Mouse (Mus musculus): Measurements from ENCODE around the gene Lima1. TPM values are rescaled to one million over a fixed set of nuclear protein-coding genes. Genes with fewer than 3 reads are reported as not detected.
"Not testable (repeated sequence)": the region's sequence is repeated elsewhere in the genome, so short reads cannot be mapped to it uniquely, and the experiment has no call there.

Lima1 gene
- total RNA-seq, 4 experiments from 2014 or later: 8.6 to 12.5 (median 10.2) TPM

DNA sequence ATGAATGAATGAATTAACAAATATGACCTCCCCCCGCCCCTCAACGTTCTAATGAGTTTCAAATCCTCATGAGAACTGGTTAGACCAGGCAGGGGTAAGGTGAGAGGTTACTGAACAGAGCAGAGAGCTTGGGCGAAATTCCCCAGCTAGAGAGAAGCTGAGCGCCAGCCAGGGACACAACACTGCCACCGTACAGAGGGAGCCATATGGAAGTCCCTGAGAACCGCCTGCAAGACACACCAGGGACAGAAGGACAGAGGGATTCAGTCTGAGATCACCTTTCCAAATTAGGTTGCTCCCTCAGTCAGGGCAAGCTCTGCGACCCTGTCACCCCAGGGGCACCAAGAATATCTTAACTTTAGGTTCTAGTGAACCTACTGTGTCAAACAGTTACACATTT lies 37.7 kb downstream of the Lima1 start:
- DNase-seq (ENCODE audit: low spot score in 2 of 2): no peak

DNA sequence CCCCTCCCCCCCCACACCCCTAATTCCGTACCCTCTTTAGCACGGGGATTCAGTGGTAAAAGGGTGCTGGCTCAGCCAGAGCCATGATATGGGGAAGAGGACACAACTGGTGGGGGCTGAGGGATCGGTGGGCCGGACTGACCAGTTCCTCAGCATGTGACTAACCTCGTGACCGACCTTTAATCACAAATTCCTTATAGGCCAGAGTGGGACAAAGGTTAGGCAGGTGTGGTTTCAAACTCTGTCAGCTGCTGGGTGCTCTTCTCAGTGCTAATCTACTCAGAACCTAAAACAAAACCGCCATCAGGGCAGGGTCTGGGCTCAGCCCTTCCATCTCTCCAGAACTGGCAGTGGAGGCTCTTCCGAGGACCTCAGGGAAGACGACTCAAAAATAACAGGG lies 40.1 kb downstream of the Lima1 start:
- DNase-seq (ENCODE audit: low spot score in 2 of 2): no peak

DNA sequence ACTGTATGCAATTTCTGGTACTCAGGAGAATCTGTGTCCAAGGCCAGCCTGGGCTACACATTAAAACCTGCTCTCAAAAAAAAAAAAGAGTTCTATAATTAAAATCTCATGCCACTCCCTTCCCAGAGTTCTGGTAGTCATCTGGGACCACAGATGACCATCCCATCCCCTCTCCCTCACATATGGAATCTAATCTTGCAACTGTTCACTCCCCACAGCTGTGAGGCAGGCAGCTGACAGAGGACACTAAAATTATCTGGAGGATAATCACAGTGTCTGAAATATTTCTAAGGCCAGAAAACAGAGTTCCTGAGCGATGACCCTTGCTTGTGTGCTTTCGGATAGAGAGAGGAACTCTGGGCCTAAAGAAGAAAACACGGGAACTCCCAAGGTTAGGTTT lies 40.6 kb downstream of the Lima1 start:
- no peak for DNase-seq (ENCODE audit: low spot score in 2 of 2)

DNA sequence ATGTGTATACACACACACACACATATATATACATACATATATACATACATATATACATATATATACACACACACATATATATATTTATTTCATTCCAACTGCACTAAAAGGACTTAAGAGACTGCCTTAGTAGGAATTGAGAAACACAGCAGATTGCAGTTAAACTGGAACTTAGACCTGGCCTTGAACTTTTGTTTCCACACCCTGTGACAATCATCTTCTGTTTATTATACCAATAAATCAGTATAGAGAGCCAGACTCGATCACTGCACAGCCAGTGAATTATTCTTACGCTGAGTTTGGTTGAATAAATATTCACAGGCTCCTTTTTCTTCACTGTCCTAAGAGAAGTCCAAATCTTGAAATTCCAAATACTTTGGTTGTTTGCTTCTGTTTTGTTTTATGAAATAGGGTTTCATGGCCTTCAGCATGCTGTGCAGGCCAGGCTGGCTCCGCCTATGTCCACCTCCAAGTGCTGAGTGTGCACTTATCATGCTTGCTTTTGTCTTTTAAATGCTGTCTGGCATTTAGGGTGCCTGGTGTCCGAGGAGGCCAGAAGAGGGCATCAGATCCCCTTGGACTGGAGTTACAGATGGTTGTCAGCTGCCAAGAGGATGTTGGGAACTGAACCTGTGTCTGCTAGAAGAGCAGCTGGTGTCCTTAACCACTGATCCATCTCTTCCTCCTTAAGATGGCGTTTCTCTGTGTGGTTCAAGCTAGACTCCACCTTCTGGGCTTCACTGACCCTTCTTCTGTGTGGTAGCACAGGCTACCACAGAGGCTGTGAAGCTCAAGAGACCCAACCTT lies 41.4 kb downstream of the Lima1 start:
- no peak for DNase-seq (ENCODE audit: low spot score in 2 of 2)

DNA sequence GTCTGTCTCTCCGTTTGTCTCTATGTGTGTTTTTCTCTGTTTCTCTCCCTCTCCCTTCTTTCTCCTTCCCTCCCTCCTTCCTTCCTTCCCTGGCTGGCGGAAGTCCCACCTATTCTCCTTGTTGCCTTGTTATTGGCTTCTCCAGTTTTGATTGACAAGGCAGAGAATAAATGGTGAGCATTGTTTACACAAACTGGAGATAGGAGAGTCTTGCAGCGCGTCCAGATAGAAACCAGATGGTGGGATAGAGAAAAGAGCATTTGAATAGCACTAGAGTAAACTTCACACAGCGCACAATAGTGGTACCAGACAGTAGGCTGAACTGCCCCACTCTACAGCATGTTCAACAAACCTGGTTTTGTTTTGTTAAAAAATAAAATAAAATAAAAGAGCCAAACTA lies 43.7 kb downstream of the Lima1 start:
- DNase-seq (ENCODE audit: low spot score in 2 of 2): no peak

DNA sequence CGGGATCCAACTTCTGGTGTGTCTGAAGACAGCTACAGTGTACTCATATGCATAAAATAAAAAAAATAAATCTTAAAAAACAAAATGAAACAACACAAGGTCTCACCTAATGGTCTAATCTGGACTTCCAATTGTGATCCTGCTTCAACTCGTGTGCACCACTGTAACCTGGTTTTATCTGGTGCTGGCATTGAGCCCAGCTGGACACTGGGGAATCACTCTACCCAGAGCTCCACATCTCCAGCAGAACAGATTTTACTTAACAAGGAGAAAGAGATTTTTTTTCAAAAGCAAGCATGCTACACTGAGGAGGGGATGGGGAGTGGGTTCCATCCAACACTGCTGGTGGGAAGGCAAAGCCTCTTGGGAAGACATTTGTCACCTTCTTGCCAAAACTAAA lies 47.2 kb downstream of the Lima1 start:
- no peak for DNase-seq (ENCODE audit: low spot score in 2 of 2)

DNA sequence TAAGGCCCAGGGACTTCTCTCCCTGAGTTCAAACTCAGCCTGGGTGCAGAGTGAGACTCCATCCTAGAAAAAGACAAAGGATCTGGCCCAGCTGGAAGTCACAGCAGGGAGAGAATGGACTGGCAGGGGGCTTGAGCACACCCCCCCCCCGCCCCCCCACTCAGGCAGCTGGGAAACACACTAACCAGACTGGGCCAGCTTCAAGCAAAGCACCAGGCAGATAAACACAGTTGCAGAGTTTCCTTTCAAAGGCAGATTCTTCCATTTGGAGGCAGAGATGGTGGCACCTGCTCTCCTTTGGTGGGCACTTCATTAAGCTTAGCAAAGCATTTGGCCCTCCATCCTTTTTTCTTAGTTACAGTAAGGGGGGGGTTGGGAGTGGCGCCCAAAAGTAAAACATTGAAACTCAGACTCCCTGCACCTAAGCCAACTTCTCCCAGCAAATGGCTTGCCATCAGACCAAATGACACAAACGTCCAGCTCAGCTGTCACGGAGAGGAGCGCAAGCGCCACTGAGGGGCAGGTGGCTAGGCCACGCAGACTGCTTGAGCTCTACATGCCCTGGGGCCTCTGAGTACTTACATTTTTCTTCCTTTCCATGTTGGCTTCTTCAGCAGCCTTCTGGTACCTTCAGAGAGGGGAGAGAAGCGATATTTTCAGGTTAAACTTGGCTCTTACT lies 48.9 kb downstream of the Lima1 start:
- no peak for DNase-seq (ENCODE audit: low spot score in 2 of 2)

DNA sequence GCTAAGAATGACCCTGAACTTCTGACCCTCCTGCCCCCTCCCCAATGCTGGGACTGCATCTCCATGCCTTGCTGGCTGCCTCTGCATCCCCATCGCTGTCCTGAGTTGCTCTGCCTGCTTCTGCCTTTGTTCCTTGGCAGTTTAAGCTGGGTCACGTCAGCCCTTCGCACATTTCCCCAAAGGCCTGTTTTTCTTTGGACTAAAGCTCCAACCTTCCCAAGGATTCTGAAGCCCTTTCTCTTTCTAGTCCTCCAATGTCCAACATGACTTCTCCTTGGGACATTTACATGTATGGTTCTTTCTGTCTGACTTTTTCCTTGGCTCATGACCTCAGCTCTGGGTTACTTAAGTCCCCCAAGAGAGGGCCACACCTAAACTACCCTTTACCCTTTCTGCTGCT lies 50.0 kb downstream of the Lima1 start:
- no peak for DNase-seq (ENCODE audit: low spot score in 2 of 2)

DNA sequence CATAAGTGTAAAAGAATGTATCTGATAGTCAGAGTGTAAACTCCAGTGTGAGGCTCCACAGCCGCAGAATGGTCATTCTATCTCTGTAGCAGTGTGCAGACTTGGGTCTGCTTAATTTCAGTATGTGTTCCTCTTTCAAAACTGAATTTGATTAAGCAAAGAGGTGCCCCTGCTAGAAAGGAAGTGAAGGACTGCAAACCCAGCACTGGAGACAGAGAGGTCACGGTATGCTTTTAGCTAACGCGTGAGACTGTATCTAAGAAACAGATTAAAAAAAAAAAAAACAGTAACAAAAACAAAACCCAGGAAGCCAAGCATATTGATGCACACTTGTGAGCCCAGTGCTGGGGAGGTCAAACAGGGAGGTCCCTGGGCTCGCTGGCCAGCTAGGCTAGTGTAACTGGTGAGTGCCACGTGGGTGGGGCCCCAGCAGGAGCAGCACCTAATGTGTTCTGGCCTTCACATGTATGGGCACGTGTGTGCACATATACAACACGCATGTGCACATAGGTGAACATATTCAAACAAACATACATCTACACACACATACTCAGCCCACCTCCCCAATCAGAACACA lies 51.8 kb downstream of the Lima1 start:
- no peak for DNase-seq (ENCODE audit: low spot score in 2 of 2)

DNA sequence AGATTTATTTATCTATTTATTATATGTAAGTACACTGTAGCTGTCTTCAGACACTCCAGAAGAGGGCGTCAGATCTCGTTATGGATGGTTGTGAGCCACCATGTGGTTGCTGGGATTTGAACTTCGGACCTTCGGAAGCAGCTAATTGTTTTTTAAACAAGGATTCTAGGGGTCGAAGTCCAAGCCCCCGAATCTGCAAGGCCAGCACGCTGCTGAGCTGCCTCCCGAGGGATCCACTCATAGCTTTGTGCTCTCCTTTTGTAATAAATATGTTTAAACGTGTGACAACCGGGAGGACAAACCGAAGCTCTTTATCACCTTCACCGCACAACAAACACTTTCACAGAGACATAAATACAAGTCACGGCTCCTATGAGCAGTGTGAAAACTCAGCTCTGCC lies 52.8 kb downstream of the Lima1 start:
- not testable (repeated sequence) for DNase-seq (ENCODE audit: low spot score in 2 of 2)

DNA sequence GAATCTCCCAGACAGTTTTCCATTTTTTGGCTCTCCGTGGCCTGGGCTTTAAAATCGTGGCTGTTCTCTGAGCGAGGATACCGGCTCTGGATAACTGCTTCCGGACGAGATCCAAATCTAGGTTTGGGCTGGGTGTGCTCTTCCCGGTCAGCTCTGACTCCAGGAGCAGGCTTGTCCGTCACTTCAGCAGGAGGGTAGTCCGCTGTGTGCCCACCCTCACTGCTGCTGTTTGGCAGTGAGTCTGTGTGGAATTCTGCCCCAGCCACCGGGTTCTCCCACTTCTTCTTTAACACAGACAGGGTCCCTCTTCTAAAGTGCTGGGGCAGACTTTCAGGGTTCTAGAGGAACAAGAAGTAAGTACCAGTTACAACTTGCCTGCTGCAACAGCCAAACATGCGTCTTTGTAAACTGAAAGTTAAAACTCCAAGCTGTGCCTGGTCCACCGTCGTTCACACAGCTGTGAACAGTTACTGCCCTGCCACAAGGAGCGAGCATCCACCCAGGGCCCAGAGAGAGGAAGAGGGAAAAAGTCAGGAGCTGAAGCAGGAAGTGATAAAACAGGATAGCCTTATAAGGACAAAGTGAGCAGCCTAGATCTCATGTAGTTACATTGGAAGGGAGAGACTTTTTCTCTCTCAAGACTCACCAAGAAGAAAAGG lies 55.5 kb downstream of the Lima1 start:
- no peak for DNase-seq (ENCODE audit: low spot score in 2 of 2)

DNA sequence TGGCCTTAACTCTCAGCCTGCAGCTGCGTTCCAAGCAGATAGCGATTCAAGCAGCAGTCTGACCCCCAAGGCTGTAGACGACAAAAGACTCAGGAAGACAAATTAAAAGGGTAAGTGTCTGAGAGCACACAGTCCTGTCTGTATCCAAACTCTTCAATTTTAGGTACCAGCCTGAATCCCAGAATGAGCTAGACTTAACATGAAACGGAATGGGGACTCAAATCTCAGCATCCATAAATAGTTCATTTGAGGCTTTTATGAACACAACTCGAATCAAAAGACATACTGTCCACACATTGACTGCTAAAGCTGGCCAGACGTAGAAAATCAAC lies 56.2 kb downstream of the Lima1 start:
- DNase-seq (ENCODE audit: low spot score in 2 of 2): no peak

DNA sequence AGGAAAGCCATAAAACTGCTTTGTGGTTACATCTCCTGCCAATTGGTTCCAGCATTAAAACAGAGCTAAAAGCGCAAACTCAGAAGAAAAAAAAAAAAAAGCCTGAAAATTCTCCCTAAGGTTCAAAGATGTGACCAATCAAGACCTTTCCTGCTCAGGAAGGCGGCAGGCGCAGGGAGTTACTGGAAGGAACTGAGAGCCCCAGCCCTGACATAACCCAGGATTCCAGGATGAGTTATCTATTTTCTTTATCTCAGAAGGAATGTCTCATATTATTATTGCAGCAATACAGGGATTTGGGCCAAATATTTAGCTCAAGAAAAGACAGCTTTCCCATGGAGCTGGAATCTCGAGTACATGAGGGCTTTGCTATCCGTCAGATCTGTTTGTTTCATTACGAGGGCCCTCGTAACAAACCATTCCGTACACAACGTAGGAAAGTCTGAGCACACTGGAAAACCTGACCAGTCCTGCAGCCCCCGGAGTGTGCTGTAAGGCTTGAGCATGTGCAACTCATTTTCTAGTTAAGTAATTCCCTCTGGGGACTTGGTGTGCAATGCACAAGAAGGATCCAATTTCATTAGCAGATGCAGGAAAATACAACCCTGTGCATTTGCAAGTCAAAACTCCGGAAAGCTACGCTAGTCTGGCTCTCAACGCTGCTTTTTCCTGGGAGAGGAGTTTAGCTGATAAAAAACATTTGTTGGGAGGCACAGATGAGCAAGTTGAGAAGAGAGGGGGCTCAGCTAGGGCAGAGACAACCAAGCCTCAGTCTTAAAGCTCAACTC lies 56.7 kb downstream of the Lima1 start:
- DNase-seq (ENCODE audit: low spot score in 2 of 2): no peak

DNA sequence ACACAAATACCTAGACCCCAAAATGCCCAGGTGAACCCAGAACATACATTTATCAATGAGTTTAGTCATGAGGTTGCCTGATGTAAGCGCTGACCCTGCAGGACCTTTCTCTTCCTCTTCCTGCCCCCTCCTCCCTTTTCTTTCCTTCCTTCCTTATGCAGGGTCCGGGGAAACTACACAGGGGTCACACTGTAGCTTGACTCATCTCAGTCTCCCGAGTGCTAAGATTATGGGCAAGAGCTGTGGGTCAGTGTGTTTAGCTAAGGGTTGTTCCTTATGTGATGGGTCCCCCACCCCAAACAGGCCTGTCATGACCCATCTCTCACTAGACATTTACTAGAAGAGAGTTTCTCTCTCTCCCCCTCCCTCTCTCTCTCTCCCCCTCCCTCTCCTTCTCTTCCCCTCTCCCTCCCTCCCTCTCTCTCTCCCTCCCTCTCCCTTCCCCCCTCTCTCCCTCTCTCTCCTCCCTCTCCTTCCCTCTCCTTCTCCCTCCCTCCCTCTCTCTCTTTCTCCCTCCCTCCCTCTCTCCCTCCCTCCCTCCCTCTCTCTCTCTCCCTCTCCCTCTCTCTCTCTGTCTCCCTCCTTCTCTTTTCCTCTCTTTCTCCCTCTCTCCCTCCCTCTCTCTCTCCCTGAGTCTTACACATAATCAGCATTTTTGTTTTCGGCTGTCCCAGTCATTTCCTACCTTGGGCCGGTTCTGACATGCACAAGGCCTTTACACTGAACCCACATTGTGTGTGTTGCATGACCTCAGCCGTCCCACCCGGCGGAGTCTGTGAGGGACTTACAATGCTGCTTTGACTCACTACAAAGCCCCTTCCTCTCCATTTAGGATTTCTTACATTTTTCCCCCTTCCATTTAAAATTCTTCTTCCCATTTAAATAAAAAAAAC lies 57.7 kb downstream of the Lima1 start:
- DNase-seq (ENCODE audit: low spot score in 2 of 2): no peak

DNA sequence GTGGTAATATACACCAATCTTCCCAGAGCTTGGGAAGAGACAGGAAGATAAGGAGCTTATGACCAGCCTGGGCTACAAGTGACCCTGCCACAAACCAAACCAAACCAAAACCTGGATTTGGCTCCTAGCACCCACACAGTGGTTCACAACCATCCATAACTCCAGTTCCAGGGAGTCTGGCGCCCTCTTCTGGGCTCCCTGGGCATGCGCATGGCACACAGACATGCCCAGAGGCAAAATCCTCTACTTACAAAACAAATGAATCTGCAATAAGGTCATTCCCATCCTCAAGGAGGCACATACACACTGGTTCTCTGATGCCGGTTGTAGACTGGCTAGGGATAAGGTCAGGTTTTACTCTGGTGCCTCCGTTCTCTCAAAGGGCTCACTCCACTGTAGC lies 59.3 kb downstream of the Lima1 start:
- no peak for DNase-seq (ENCODE audit: low spot score in 2 of 2)

DNA sequence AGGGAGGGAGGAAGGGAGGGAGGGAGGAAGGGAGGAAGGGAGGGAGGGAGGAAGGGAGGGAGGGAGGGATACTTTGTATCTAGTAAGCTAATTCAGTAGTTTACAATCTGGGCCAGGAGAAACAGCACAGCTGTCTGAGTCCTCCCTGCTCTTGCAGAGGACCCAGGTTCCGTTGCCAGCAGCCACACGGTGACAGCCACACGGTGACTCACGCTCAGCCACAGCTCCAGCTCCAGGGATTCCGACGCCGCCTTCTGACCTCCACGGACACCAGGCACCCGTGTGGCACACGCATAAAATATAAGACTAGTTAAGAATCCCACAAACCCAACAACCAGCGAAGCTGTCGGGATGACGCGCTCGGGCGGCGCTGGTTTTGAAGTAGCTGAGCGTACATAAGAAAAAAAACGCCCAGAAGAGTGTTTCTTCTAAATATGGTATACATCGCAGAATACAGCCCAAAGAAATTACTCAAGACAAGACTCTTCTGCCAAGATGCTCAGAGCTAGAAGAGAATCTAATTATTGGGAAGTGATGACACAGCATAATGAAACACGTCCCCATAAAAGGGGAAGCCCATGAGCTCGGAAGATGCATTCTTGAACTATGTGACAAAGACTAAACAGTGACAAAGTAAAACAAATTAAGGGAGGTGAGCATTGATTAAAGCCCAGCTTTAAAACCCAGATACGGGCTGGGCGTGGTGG lies 60.5 kb downstream of the Lima1 start:
- no peak for DNase-seq (ENCODE audit: low spot score in 2 of 2)

DNA sequence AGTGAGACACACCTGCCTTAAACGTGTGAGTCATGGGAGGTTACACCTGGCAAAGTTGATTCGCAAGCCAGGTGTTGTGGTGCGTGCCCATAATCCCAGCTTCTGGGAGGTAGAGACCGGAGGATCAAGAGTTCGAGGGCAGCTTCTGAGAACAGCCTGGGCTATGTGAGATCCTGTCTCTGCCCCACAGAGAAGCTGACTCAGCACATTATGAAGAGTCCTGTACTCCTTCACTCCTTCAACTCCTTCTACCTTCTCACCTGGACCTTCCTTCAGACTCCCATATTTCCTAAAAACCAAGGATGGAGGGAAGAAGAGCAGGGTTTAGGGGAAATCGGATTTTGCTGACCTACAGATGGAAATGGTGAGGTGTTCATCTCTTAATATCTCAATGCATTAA lies 61.6 kb downstream of the Lima1 start:
- DNase-seq (ENCODE audit: low spot score in 2 of 2): no peak

DNA sequence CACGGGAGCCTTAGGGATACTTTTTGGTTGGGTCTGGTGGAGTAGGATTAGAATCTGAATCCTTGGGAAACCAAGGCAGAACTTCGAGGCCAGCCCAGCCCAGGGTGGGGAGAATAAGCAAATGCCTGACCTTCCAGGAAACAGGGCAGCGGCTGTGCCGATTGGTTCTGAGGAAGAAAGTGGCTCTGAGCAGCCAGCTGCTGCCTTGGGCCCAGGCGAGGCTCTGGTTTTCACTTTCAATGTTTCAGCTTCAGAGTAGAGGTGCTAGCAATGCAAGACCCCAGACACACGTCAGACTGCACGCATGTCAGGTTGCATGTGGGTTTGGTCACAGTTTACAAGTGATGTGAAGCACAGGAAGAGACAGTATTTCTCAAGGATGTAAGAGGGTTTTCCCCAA lies 63.2 kb downstream of the Lima1 start:
- DNase-seq (ENCODE audit: low spot score in 2 of 2): no peak

DNA sequence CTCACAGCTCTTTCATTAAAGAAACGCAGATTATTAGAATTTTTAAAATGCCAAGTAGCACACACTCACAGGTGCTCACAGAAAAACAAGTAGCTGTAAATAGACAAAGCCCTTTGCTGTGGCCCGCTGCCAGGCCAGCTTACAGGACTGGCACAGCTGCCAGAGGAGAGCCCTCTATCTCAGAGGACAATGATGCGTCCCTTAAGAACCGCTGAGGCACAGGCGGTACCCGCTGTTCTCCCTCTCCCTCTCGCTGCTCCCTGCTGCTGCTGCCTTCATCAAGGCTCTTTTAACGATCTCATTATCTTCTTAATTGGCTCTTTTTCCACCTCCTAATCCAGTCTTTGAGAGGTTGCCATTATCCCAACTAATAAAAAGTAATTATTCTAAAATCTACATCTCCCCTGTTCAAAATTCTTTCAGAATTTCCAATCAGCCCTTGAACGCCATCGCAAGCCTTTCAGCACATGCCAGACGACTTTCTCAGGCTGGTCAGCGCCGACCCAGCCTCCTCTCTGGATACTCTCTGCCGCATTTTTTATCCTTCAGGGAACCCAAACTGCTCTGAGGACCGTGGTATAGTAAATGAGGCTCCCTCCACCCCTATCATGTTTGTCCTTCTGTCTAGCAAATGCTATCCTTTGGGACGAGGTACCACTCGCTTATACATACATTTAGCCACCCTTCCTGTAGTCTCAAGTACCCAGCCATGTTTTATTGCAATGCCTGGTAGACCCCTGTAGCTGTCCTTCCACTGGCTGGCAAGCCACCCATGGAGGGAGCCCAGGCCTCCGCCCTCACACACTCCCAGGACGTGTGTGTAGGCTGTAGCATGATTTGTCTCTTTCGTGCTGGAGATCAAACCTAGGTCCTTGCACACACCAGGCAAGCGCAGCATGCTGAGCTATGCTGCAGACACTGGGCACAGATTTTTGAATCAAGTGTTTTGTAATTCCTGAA lies 67.2 kb downstream of the Lima1 start:
- DNase-seq (ENCODE audit: low spot score in 2 of 2): peak in 1 of 2 experiments; percentile 45

Measured in left cerebral cortex, adult 8-10 months (tissue).